Mouse (Mus musculus) spleen, adult 2 months (tissue): ENCODE measurements around the gene Gm49337. TPM values are rescaled to one million over a fixed set of nuclear protein-coding genes. Genes with fewer than 3 reads are reported as not detected.
A peak's percentile ranks its signal among the peaks of the same experiment; 100 is the strongest.

Experiments used
- DNase-seq, 2 experiments: peaks; one replicate each; pipeline versions ENCODE4 v3.0.0 to v3.0.0-alpha.2; 2012 to 2021; ENCODE audit warnings: low spot score in 2 of 2, low read depth in 1 of 2
- H3K27ac ChIP-seq: fragments of 200-500 bp; 2 replicates; pipeline ENCODE4 v1.5.1; 2012; ENCODE audit warnings: low read length, inconsistent platforms; ENCODE audit not compliant: insufficient read depth
- H3K27me3 ChIP-seq: fragments of 200-500 bp; 2 replicates; pipeline ENCODE4 v1.6.1; 2012; ENCODE audit warnings: mild to moderate bottlenecking, moderate library complexity, low read length, inconsistent platforms; ENCODE audit not compliant: control insufficient read depth, insufficient read depth
- H3K36me3 ChIP-seq: fragments of 200-500 bp; 2 replicates; pipeline ENCODE4 v1.6.1; 2012; ENCODE audit warnings: mild to moderate bottlenecking, low read length, inconsistent platforms; ENCODE audit not compliant: control insufficient read depth, insufficient read depth
- H3K4me1 ChIP-seq: fragments of 200-500 bp; 2 replicates; pipeline ENCODE4 v1.6.1; 2011; ENCODE audit warnings: inconsistent platforms; ENCODE audit not compliant: control insufficient read depth, insufficient read depth, insufficient read length
- H3K4me3 ChIP-seq: fragments of 200-500 bp; 2 replicates; pipeline ENCODE4 v1.5.1; 2011; ENCODE audit warnings: mild to moderate bottlenecking, inconsistent platforms; ENCODE audit not compliant: insufficient read depth, insufficient read length; ENCODE audit errors: extremely low read depth
- CTCF ChIP-seq: fragments of 200-500 bp; IDR thresholded peaks from 2 replicates; pipeline ENCODE4 v1.5.1; 2011; ENCODE audit warnings: mild to moderate bottlenecking, inconsistent platforms; ENCODE audit not compliant: insufficient read depth, insufficient read length, insufficient replicate concordance; ENCODE audit errors: extremely low read depth
- POLR2A ChIP-seq: fragments of 200-500 bp; IDR thresholded peaks from 2 replicates; pipeline ENCODE4 v1.6.1; 2011; ENCODE audit warnings: low read depth, low read length, inconsistent platforms
- WGBS: fragments of 180-500 bp; shearing (Covaris S2); methylation state at CpG from one replicate; pipeline ENCODE4 v1.1.7; 2018; 5-methylcytosine and 5-hydroxymethylcytosine counted together
- polyA plus RNA-seq: library from polyadenylated mRNA; depleted of rRNA; stranded (reverse); fragments of >200 nt; gene quantifications from 2 replicates; pipeline ENCODE4 v1.2.3, GENCODE M21; 2012

Gene Gm49337
- polyA plus RNA-seq, 1 experiment, result not detected

DNA sequence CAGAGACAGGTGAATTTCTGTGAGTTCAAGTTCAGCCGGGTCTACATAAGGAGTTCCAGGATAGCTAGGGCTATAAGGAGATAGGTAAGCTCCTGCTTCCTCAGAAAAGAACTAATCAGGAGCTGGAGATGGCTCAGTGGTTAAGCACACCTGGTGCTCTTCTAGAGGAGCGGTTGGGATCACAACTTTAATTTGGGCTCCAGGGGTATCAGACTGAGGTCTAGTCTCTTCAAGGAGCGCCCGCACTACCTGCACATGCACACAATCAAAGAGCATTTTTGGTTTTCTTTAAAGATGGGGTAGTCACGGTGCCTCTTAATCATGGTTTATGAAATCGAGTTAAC, 23.4 kb upstream of the Gm49337 start:
- Histone ChIP-seq H3K27me3 (0 out of 2 replicates have a peak, but pooled peaks cover under 1% of the 10 kb centered on the region), H3K4me3 (peak overlapping the region; percentile 76; the same call in 1 of the 2 replicates), H3K4me1 (peaks cover 7% of the 10 kb centered on the region; the same call in 1 of the 2 replicates), H3K27ac (peak overlapping the region; percentile 76), H3K36me3 (peaks cover 13% of the 10 kb centered on the region)
- DNase-seq, result no peak
- WGBS, result 35% methylated on average over 6 of the region's 6 CpGs
- no peak for TF ChIP-seq POLR2A
- no peak for TF ChIP-seq CTCF

DNA sequence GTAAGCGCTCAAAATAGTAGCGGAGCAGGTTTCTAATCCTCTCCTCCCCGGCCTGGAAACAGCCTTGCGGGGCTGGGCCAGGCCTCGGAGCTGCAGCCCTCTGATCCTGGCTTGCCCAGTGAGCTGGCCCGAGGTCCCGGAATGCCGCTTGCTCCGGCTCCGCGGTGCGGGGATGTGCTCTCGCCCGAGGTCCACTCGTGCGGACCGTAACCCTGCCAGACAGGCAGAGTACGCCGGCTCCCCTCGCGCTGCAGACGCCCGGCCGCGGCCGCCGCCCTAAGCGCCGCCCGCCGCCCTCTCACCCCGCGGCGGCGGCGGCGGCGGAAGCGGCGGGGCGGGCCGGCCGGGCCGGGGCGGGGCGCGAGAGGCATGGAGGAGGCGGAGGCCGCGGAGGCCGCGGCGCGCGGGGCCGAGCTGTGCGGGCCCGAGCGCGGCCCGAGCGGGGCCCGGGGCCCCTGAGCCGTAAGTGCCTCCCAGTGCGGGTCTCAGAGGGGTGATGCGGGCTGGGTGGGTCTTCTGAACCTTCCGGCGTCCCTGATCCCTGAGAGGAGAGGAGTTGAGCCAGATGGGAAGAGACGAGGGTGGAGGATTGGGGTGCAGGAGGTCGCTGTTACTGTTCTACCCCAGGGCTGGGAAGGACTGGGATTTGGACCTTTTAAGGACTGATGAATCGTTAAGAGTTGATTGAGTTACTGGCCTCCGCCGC, 22.9 kb upstream of the Gm49337 start:
- Histone ChIP-seq H3K27ac (peak overlapping the region; percentile 76), H3K36me3 (peaks cover 15% of the 10 kb centered on the region), H3K4me3 (peak overlapping the region; percentile 77), H3K4me1 (peaks cover 7% of the 10 kb centered on the region; the same call in 1 of the 2 replicates), H3K27me3 (no peaks in the 10 kb centered on the region)
- TF ChIP-seq CTCF (no peak), POLR2A (peak; percentile 58)
- WGBS, result 1% methylated on average over 63 of the region's 73 CpGs
- peak in 1 of 2 experiments; percentile 63 for DNase-seq

DNA sequence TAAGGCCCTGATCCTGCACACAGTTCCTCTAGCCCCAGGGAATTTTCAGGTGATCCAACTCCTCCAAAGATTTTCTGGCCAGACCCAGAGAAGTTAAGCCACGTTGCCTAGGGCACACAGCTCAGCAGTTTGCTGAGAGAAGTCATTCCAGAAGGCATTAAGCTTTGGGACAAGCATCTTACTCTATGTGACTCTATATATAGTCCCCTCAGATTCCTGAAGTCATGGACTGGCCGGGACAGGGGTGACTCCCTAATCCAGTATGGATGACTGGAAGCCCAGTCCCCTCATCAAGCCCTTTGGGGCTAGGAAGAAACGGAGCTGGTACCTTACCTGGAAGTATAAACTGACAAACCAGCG, 22.3 kb upstream of the Gm49337 start:
- WGBS, result 37% methylated on average over 4 of the region's 4 CpGs
- H3K27me3 ChIP-seq, result no peaks in the 10 kb centered on the region
- no peak for DNase-seq
- peaks cover 7% of the 10 kb centered on the region; the same call in 1 of the 2 replicates for H3K4me1 ChIP-seq
- TF ChIP-seq POLR2A (no peak), CTCF (no peak)
- no peak overlapping the region for H3K27ac ChIP-seq
- peaks cover 19% of the 10 kb centered on the region for H3K36me3 ChIP-seq
- H3K4me3 ChIP-seq, result peak overlapping the region; percentile 77

DNA sequence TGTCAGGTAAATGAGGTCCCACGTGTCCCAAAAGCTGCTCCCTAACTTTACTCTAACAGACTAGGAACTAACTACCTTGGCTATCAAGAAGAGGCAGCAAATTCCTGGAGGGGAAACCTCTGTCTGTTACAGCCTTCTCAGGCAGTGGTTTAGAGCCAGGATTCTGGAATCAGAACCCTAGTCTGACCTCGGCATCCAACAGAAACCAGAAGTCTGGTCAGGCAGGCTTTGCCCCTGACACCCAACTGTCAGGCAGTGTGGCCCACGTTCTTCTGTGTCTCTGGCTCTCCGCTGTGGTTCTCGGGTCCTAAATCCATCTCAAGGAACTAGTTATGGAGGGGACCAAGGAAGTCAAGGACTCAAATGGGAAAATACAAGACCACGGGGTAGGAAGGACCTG, 21.9 kb upstream of the Gm49337 start, which contains the start of gene Lurap1:
Gene Lurap1 (minus strand): TSS at position 101 of the 400 bp plus-strand sequence.
- H3K36me3 ChIP-seq, result peaks cover 22% of the 10 kb centered on the region
- DNase-seq, result no peak
- no peaks in the 10 kb centered on the region for H3K27me3 ChIP-seq
- H3K27ac ChIP-seq, result peak within 1 kb of the TSS; percentile 76
- 76% methylated on average over 6 of the region's 6 CpGs for WGBS
- no peak for TF ChIP-seq POLR2A
- TF ChIP-seq CTCF, result no peak
- H3K4me1 ChIP-seq, result peaks cover 7% of the 10 kb centered on the region; the same call in 1 of the 2 replicates
- H3K4me3 ChIP-seq, result peak within 1 kb of the TSS; percentile 77

DNA sequence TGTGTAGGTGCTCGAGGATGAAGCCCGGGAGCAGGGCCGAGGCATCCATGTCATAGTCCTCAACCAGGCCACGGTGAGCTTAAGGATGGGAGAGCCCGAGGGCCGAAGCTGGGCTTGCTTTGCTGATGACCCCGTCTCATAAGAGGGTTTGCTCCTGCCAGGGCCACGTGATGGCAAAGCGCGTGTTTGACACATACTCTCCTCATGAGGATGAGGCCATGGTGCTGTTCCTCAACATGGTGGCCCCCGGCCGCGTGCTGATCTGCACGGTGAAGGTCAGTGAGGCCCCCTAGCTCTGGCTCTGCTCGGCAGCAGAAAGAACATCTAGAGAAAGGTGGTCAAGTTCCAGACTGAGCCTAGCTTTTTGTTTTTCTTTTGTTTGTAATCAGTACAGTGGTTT, 20.5 kb upstream of the Gm49337 start:
- Histone ChIP-seq H3K36me3 (peaks cover 26% of the 10 kb centered on the region), H3K27ac (no peak overlapping the region), H3K4me1 (peaks cover 7% of the 10 kb centered on the region; the same call in 1 of the 2 replicates), H3K4me3 (no peak overlapping the region), H3K27me3 (no peaks in the 10 kb centered on the region)
- no peak for TF ChIP-seq CTCF
- no peak for TF ChIP-seq POLR2A
- WGBS, result 94% methylated on average over 15 of the region's 15 CpGs
- DNase-seq, result no peak

DNA sequence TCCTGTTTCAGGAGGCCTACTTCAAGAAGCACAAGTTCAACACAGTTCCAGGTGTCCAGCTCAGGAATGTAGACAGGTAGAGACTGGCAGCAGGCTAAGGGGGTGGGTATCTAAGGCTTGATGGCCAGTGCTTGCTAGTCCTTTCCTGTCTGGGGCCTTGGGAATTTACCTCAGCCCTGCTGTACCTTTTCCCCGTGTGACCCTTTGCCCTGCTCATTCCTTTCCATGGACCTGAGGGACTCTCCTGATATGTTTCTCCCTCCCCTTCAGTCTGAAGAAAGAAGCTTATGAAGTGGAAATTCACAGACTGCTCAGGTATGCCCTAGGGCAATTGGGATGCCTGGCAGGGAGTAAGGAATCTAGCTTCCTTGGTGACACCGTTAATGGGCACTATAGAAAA, 15.3 kb upstream of the Gm49337 start:
- DNase-seq, result no peak
- WGBS, result 91% methylated on average over 2 of the region's 2 CpGs
- peaks cover 34% of the 10 kb centered on the region for H3K36me3 ChIP-seq

DNA sequence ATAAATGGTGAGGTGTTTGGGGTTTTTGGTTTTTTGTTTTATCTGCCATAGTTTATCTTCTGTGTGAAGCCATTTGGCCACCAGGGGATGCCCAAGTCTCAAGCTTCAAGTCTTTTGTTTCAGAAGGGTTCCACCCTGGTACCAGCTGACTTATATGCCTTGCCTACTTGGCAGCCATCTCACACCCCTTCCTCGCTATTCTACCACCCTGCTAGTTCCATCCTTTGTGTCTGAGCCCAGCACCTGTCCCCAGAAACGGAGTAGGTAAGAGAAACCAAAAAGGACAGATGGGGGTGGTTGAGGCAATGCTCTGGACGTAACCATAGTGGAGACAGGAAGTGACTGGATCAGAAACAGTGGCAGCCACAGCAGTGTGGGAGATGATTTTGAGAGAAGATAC, 13.3 kb upstream of the Gm49337 start:
- no peaks in the 10 kb centered on the region for H3K27me3 ChIP-seq
- H3K27ac ChIP-seq, result no peak overlapping the region
- H3K36me3 ChIP-seq, result peaks cover 25% of the 10 kb centered on the region
- DNase-seq, result no peak
- no peak overlapping the region for H3K4me3 ChIP-seq
- TF ChIP-seq POLR2A (no peak), CTCF (peak; percentile 16; the same call in 1 of the 2 replicates)
- no peaks in the 10 kb centered on the region; the same call in 1 of the 2 replicates for H3K4me1 ChIP-seq
- WGBS, result 61% methylated on average over 3 of the region's 3 CpGs

More for the DNA sequence above, 15.3 kb upstream of the Gm49337 start:
- Histone ChIP-seq H3K27ac (no peak overlapping the region), H3K4me1 (no peaks in the 10 kb centered on the region; the same call in 1 of the 2 replicates), H3K4me3 (no peak overlapping the region), H3K27me3 (no peaks in the 10 kb centered on the region)
- TF ChIP-seq POLR2A, result no peak
- TF ChIP-seq CTCF, result no peak
